Mouse (Mus musculus): Measurements from ENCODE around the gene Rps6kb1.

Rps6kb1 gene

GRCm38 (mm10) chr11:86544639-86545299 lies at the start of gene Rps6kb1, which contains the start of gene Tubd1:
Gene Rps6kb1 (minus strand): TSS chr11:86544805.
Gene Tubd1 (plus strand): TSS chr11:86544991.
- peak; percentile 99 for DNase-seq

DNA sequence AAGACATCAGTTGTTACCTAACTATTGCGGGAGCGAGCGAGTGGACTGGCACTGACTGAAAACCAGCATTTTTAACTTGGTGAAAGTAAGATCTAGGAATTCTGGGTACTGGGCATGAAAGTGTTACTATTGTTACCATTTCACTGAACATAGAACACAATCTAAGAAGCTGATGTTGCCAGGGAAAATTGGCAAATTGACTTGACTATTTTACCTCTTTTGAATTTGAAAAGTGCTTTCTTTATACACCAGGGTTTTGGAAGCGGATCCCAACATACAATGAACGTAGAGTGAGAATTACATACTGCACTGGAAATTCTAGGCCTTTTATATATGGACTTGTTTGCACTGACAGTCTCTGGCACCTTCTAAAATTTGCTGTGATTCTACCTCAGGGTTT lies 48.8 kb upstream of the Rps6kb1 start:
- DNase-seq, result no peak

DNA sequence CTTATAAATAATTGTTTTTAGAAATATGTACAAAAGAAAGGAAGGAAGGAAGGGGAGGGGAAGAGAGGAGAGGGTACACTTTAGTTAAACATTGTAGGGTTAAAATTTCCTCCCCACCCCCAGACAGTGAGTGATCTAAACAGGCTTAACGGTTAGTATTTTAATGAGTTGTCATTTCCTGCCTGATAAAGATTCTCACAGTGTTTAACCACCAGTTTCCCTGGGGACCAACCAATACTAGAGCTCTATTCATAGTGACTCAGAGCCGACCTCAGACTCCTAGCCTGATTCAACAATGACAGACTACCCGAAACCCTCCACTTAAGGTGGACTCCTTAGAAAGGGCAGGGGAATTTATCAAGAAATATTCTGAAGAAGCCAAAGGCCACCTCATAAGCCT lies 48.4 kb upstream of the Rps6kb1 start:
- no peak for DNase-seq

- no peak for DNase-seq
These were observed 47.5 kb upstream of the Rps6kb1 start for GRCm38 (mm10) chr11:86591931-86592616.

GRCm38 (mm10) chr11:86591301-86591845 lies 46.8 kb upstream of the Rps6kb1 start:
- DNase-seq, result no peak

- DNase-seq, result no peak
These were observed 46.0 kb upstream of the Rps6kb1 start for GRCm38 (mm10) chr11:86590579-86590978.

- DNase-seq, result no peak
These were observed 45.5 kb upstream of the Rps6kb1 start for GRCm38 (mm10) chr11:86590066-86590465.

DNA sequence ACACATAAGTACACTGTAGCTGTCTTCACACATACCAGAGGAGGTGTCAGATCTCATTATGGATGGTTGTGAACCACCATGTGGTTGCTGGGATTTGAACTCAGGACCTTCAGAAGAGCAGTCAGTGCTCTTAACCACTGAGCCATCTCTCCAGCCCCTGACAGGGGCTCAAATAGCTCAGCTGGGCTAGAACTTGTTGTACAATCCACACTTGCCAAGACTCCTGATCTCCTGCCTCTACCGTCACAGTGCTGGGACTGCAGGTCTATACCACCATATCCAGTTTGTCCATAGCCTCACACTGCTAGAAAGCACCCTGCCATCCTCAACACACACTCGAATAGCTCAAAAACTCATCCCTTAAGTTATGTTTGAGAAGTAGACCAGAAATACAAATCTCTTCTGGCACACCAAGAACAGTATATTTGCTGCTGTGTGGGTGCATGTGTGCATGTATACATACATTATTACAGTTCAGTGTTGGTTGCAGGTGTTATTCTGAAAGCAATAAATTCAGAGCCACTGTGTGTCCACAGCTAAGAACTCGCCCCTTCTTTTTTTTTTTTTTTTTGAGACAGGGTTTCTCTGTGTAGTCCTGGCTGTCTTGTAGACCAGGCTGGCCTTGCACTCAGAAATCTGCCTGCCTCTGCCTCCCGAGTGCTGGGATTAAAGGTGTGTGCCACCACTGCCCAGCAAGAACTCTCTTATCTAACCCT lies 44.1 kb upstream of the Rps6kb1 start:
- no peak for DNase-seq

GRCm38 (mm10) chr11:86587830-86588229 lies 43.2 kb upstream of the Rps6kb1 start:
- no peak for DNase-seq

DNA sequence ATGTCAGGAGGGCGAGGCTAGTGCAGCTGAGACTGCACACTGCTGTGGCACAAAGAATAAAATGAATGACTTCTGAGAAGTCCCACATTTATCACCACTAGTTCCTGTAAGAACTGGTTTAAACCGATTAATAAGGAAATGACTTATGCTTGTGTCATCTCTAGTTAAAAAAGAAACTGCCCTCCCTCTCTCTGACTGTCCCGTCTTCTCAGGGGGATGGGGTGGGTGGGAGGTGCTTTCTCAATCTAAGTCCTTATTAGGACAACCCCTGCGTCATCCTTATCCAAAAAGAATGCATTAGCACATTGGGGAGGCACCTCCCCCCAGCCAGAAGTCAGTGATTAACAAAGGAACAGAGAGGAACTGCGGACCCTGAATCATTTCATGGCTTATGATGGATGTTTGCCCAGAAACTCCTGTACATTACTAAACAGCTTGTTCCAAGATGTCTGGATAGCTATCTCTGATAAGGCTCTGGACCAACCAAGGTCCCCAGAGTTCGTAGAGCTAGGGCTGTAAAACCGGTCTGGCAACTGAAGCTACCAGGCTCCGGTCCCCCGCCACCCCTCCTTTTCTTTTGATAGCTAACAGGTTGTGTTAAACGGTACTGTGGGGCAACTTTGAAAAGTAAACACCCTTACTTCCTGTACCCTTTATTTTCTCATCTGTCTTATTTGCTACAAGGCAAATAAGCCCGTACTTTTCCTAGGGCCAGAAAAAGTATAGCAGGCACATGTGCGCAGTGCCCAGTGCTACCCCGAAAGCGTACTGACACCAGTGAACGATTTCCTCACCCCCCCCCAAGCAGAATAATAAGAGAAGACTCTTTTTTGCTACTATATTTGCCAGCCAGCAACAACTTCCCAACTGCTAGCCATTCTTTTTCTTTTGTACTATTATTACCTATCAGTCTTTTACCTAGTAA lies 42.5 kb upstream of the Rps6kb1 start:
- no peak for DNase-seq

DNA sequence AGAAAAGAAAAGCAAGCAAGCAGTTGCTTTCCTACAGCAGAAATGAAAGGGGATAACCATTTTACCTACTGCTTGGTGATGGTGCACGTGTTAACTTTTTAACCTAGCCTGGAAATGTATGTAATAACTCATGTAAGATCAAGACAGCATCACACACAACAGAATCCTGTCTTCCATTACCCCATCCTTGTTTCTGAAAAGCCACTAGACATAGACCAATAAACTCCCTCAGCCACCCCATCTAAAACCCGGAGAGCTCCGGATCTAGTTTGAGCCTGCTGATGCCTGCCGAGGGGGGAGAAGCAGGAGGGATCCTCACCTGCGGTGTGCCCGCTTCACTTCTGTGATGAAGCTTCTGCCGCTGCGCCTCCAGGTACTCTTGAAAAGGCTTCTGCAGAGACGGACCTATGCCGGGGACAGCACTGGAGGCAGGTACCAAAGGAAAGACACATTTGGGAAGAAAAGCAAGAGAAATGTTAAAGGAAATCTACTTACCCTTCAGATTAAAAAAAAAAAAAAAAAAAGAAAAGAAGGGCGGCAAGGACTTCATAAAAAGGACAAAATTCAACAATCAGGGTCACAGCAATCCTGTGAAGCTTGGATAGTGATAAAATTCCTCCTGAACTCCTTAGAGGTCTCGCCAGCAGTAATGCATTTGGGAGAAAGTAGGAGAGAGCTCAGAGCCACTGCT lies 41.7 kb upstream of the Rps6kb1 start:
- no peak for DNase-seq

GRCm38 (mm10) chr11:86585598-86585984 lies 41.0 kb upstream of the Rps6kb1 start:
- DNase-seq, result no peak

- no peak for DNase-seq
These were observed 40.4 kb upstream of the Rps6kb1 start for GRCm38 (mm10) chr11:86584898-86585597.

DNA sequence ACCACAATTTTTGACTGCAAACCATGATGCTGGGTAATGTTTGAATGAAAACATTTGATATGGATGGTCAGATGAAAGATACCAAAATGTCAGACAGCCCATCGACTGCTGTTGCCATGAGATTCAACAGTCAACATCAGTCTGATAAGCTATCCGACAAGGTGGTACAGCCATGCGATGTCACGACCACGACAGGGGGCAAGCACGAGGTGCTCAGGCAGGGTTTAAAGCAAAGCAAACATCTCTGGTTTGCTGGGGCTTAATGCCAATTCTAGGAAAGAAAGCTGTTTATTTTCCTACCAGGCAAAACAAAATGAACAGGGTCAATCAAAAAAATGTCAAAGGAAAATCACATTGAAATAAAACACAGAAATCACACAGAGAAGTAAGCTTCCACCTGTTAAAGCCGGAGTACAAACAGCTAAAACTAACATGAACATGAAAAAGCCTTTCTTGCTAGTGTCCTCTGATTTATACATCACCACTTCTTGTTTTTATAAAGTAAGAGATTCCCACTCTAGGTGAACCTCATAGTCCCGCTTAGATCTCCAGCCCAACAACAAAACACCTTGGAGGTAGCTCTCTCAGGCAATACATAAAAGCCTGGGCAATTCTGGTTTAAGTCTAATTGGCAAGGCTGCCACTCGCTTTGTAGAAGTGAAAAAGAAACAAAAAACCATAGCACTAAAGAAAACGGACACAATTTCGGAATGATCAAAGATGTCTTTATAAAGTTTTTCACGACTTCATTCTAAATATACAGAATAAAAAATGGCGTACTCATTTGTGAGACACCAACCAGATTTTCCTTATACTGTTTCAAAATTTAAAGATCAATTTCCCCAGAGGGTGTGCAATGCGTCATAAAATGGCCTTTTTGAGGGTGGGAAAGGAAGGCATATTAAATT lies 39.6 kb upstream of the Rps6kb1 start:
- no peak for DNase-seq

DNA sequence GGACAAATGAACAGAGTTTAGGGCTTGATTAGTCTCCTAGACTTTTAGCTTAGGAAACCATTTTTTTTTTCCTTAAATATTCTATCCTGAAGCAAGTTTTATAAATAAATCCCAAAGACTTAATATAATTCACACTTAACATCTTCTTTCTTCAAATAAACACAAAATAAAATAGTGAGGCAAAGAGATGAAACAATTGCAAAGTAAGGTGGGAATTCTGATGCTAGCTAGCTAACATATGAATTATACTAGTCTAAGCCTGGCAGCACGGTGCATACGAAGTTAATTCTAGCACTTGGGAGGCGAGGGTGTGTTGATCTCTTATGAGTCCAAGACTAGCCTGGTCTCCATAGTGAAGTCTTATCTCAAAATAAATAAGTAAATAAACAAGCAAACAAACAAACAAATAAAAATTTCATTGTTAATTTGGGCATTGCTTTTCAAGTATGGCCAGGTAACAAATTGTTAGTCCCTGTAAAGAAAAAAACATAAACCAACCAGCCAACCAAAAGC lies 38.8 kb upstream of the Rps6kb1 start:
- DNase-seq, result no peak

GRCm38 (mm10) chr11:86582543-86583260 lies 38.1 kb upstream of the Rps6kb1 start:
- no peak for DNase-seq

DNA sequence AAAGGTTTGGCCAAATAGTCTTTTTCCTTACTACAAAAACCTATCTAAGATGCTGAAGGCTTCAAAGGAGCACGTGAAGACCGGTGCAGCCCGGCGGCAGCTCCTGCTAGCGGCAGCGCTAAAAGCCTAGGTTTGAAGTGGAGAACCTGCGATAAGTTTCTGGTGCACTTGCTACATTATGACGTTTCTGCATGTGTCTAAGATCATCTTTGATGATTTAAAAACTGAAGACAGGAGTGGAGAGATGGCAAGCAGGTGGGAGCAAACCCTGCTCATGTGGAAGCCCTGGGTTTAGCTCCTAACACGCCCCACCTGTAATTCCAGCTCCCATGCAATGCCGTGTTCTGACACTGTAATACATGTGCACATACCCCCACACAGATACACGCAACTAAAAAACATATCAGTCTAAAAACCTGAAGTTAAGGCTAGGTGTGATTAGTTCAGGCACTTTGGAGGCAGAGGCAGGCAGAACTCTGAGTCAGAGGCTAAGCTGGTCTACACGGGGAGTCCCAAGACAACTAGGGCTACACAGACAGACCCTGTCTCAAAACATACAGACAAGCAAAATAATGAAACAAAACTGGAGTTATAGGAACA lies 37.4 kb upstream of the Rps6kb1 start:
- DNase-seq, result no peak

DNA sequence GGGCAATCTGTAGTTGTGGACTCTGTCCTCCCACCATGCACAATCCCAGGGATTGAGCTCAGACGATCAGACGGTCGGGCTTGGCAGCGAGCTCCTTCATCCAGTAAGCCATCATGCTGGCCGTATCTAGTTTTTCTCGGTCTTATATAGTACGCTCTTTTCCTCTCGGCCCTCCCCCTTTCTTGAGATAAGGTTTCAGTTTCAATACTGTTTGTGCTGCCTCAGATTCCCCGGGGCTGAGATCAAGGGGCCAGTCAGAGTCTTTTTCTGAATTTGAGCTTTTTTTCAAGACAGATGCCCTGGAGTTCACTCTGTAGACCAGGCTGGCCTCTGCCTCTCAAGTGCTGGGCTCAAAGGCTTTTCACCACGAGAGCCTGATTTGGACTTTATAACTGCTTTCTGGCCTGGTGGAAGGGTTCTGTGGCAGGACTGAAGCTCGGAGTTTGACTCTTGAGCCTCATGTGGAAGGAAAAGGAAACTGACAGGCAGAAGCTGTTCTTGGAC lies 36.7 kb upstream of the Rps6kb1 start:
- DNase-seq, result no peak

Measured in right cerebral cortex, postnatal 25 days (tissue).